ENCODE assay signal across 16 mouse cellular contexts in genomic region chr4:4674607-4675006, GRCm38 (mm10).
"Had no signal": no experiment of that assay in that cellular context is flagged by ENCODE, and none has a peak within 500 bp of the region (broad histone marks: within the 10 kb centered on the region; RNA-seq: fewer than 3 reads in every experiment).

No protein-coding gene starts in this region.

- H3K9ac ChIP-seq: neural tube, embryonic 13.5 days; neural tube, embryonic 15.5 days; stomach, embryonic 15.5 days had no signal

- H3K27ac ChIP-seq: neural tube, embryonic 13.5 days; neural tube, embryonic 15.5 days; stomach, embryonic 15.5 days; stomach, postnatal 0 days had no signal

- H3K4me2 ChIP-seq: neural tube, embryonic 13.5 days; neural tube, embryonic 15.5 days; stomach, embryonic 15.5 days had no signal

- H3K4me3 ChIP-seq: neural tube, embryonic 13.5 days; neural tube, embryonic 15.5 days; stomach, embryonic 15.5 days had no signal

- H3K4me1 ChIP-seq: neural tube, embryonic 13.5 days; neural tube, embryonic 15.5 days; stomach, embryonic 15.5 days had no signal

- DNase-seq: retina, postnatal 1 day; right cerebral cortex, adult 18-20 months; right cerebral cortex, postnatal 14 days; right cerebral cortex, postnatal 25 days; right cerebral cortex, postnatal 4 days; spleen, adult 18-20 months; thymus, adult 18-20 months; thymus, adult 2 months; thymus, postnatal 14 days; thymus, postnatal 25 days; thymus, postnatal 36 days; thymus, postnatal 4 days had no signal

- H3K36me3 ChIP-seq: neural tube, embryonic 13.5 days; neural tube, embryonic 15.5 days; stomach, embryonic 15.5 days had no signal

- H3K9me3 ChIP-seq: neural tube, embryonic 13.5 days; neural tube, embryonic 15.5 days; stomach, embryonic 15.5 days had no signal

- H3K27me3 ChIP-seq: neural tube, embryonic 13.5 days; neural tube, embryonic 15.5 days; stomach, embryonic 15.5 days had no signal
